Mouse (Mus musculus) MEL (cell line): ENCODE results near the gene Hs3st6. TPM values are rescaled to one million over a fixed set of nuclear protein-coding genes. Genes with fewer than 3 reads are reported as not detected.

Experiments
- DNase-seq: peaks from one replicate; pipeline ENCODE4 v3.0.0; 2011; ENCODE audit warnings: low read depth, low spot score
- H3K27ac ChIP-seq: 2 replicates; pipeline ENCODE4 v1.5.1; 2012; ENCODE audit warnings: low read depth, mild to moderate bottlenecking, control low read depth, low read length, moderate library complexity; ENCODE audit not compliant: control insufficient read depth
- H3K27me3 ChIP-seq, 2 experiments: fragments of 150-350 bp in 1 of 2; sonication (generic) in 1 of 2; 2 replicates each; pipeline ENCODE4 v1.6.1; 2012; ENCODE audit warnings: low read length in 2 of 2, mild to moderate bottlenecking in 2 of 2, improper control_type of control experiment in 1 of 2, moderate library complexity in 1 of 2; ENCODE audit not compliant: insufficient read depth in 2 of 2, control insufficient read depth in 1 of 2
- H3K36me3 ChIP-seq, 2 experiments: 2 replicates each; pipeline ENCODE4 v1.6.1; 2012 to 2014; ENCODE audit warnings: low read length in 2 of 2, improper control_type of control experiment in 1 of 2, inconsistent platforms in 1 of 2, mild to moderate bottlenecking in 1 of 2; ENCODE audit not compliant: insufficient read depth in 2 of 2, control insufficient read depth in 1 of 2
- H3K4me1 ChIP-seq, 2 experiments: fragments of 150-350 bp in 1 of 2; sonication (generic) in 1 of 2; 2 replicates each; pipeline ENCODE4 v1.6.1; 2012; ENCODE audit warnings: low read length in 2 of 2, improper control_type of control experiment in 1 of 2, mild to moderate bottlenecking in 1 of 2; ENCODE audit not compliant: insufficient read depth in 2 of 2, control insufficient read depth in 1 of 2
- H3K4me3 ChIP-seq, 2 experiments: fragments of 150-350 bp in 1 of 2; sonication (generic) in 1 of 2; 2 replicates each; pipeline ENCODE4 v1.5.1; 2012; ENCODE audit warnings: low read depth in 2 of 2, low read length in 2 of 2, mild to moderate bottlenecking in 2 of 2, moderate library complexity in 2 of 2, control low read depth in 1 of 2, improper control_type of control experiment in 1 of 2; ENCODE audit not compliant: control insufficient read depth in 1 of 2, insufficient read depth in 1 of 2
- H3K79me2 ChIP-seq: 2 replicates; pipeline ENCODE4 v1.6.1; 2012; ENCODE audit warnings: mild to moderate bottlenecking, low read length, moderate library complexity; ENCODE audit not compliant: control insufficient read depth, poor library complexity, insufficient read depth
- H3K9ac ChIP-seq: 2 replicates; pipeline ENCODE4 v1.6.1; 2012; ENCODE audit warnings: low read depth, mild to moderate bottlenecking, control low read depth, low read length, moderate library complexity; ENCODE audit not compliant: control insufficient read depth, poor library complexity, severe bottlenecking
- H3K9me3 ChIP-seq: fragments of 150-350 bp; sonication (generic); replicated peaks from 2 replicates; pipeline ENCODE4 v1.6.1; 2012; ENCODE audit warnings: mild to moderate bottlenecking, low read length, improper control_type of control experiment, moderate library complexity; ENCODE audit not compliant: insufficient read depth
- BHLHE40 ChIP-seq: IDR thresholded peaks from 2 replicates; pipeline ENCODE4 v1.6.1; 2012; ENCODE audit warnings: low read depth, mild to moderate bottlenecking, inconsistent platforms, low read length, improper control_type of control experiment, borderline replicate concordance
- E2F4 ChIP-seq: IDR thresholded peaks from 2 replicates; pipeline ENCODE4 v1.6.1; 2011; ENCODE audit warnings: low read depth, low read length, improper control_type of control experiment, borderline replicate concordance
- HCFC1 ChIP-seq: IDR thresholded peaks from 2 replicates; pipeline ENCODE4 v1.6.1; 2012; ENCODE audit warnings: low read depth, mild to moderate bottlenecking, inconsistent platforms, low read length, improper control_type of control experiment, moderate library complexity
- JUND ChIP-seq: IDR thresholded peaks from 2 replicates; pipeline ENCODE4 v1.6.1; 2011; ENCODE audit warnings: low read depth, mild to moderate bottlenecking, improper control_type of control experiment, low read length
- KAT2A ChIP-seq: conservative IDR thresholded peaks from 2 replicates; pipeline ENCODE4 v1.6.1; 2012; ENCODE audit warnings: low read depth, low read length, improper control_type of control experiment, inconsistent platforms
- MAFK ChIP-seq: IDR thresholded peaks from 2 replicates; pipeline ENCODE4 v1.6.1; 2011; ENCODE audit warnings: low read depth, mild to moderate bottlenecking, low read length, improper control_type of control experiment, borderline replicate concordance
- MAZ ChIP-seq: IDR thresholded peaks from 2 replicates; pipeline ENCODE4 v1.6.1; 2012; ENCODE audit warnings: low read depth, mild to moderate bottlenecking, inconsistent platforms, low read length, improper control_type of control experiment
- MXI1 ChIP-seq: IDR thresholded peaks from 2 replicates; pipeline ENCODE4 v1.6.1; 2011; ENCODE audit warnings: mild to moderate bottlenecking, low read depth, low read length, improper control_type of control experiment
- MYC ChIP-seq: IDR thresholded peaks from 2 replicates; pipeline ENCODE4 v1.6.1; 2011; ENCODE audit warnings: low read depth, mild to moderate bottlenecking, low read length, improper control_type of control experiment, moderate library complexity
- NRF1 ChIP-seq: IDR thresholded peaks from 2 replicates; pipeline ENCODE4 v1.6.1; 2014; ENCODE audit warnings: low read depth, mild to moderate bottlenecking, inconsistent platforms, low read length, improper control_type of control experiment, moderate library complexity; ENCODE audit not compliant: poor library complexity, insufficient read depth, severe bottlenecking
- POLR2AphosphoS2 ChIP-seq: IDR thresholded peaks from 2 replicates; pipeline ENCODE4 v1.6.1; 2011; ENCODE audit warnings: low read length, improper control_type of control experiment
- RAD21 ChIP-seq: IDR thresholded peaks from 2 replicates; pipeline ENCODE4 v1.6.1; 2011; ENCODE audit warnings: mild to moderate bottlenecking, low read depth, low read length, improper control_type of control experiment
- RCOR1 ChIP-seq: IDR thresholded peaks from 2 replicates; pipeline ENCODE4 v1.6.1; 2012; ENCODE audit warnings: low read depth, mild to moderate bottlenecking, inconsistent platforms, low read length, improper control_type of control experiment
- SIN3A ChIP-seq: IDR thresholded peaks from 2 replicates; pipeline ENCODE4 v1.6.1; 2012; ENCODE audit warnings: low read length, improper control_type of control experiment, inconsistent platforms
- SMC3 ChIP-seq: IDR thresholded peaks from 2 replicates; pipeline ENCODE4 v1.6.1; 2011; ENCODE audit warnings: low read depth, low read length, improper control_type of control experiment
- TCF12 ChIP-seq: IDR thresholded peaks from 2 replicates; pipeline ENCODE4 v1.6.1; 2014; ENCODE audit warnings: low read depth, mild to moderate bottlenecking, inconsistent platforms, low read length, improper control_type of control experiment, moderate library complexity
- USF2 ChIP-seq, 2 experiments: IDR thresholded peaks; 2 replicates each; pipeline ENCODE4 v1.6.1; 2011 to 2012; ENCODE audit warnings: improper control_type of control experiment in 2 of 2, low read length in 2 of 2, borderline replicate concordance in 1 of 2, inconsistent platforms in 1 of 2, low read depth in 1 of 2, mild to moderate bottlenecking in 1 of 2; ENCODE audit not compliant: insufficient read depth in 1 of 2
- ZKSCAN1 ChIP-seq: IDR thresholded peaks from 2 replicates; pipeline ENCODE4 v1.6.1; 2012; ENCODE audit warnings: low read depth, mild to moderate bottlenecking, inconsistent platforms, low read length, improper control_type of control experiment, moderate library complexity
- polyA plus RNA-seq, 2 experiments: library from polyadenylated mRNA; stranded (reverse) in 1 of 2; unstranded in 1 of 2; fragments of >175 nt in 1 of 2; fragments of >200 nt in 1 of 2; gene quantifications; 2 replicates each; pipeline versions ENCODE4 v1.2.1 to v1.2.4; 2012; ENCODE audit warnings: low replicate concordance in 2 of 2, low read depth in 1 of 2; ENCODE audit not compliant: insufficient read length in 2 of 2, insufficient read depth in 1 of 2, missing spikeins in 1 of 2
- total RNA-seq: library from RNA; depleted of rRNA; stranded (reverse); fragments of 300-350 nt; gene quantifications from 2 replicates; pipeline ENCODE4 v1.2.3, GENCODE M21; 2012

Gene Hs3st6
- total and polyA plus RNA-seq, 3 experiments, result not detected

GRCm38 (mm10) chr17:24727618-24728017 is 25.2 kb upstream of the Hs3st6 start, which contains the start of gene Rpl3l:
Rpl3l (plus strand) TSS chr17:24727820.
- no peaks in the 10 kb centered on the region for H3K27me3 ChIP-seq
- H3K9ac ChIP-seq, result no peak within 1 kb of the TSS
- TF ChIP-seq MAFK (no peak), MYC (no peak), RCOR1 (no peak), SMC3 (no peak), BHLHE40 (no peak), USF2 (IDR thresholded peaks at IDR 0.05; ENCODE audit: borderline replicate concordance in 1 of 2, insufficient read depth in 1 of 2, low read depth in 1 of 2, low read length in 2 of 2) (no peak), MAZ (no peak), SIN3A (no peak), HCFC1 (no peak), MXI1 (no peak), POLR2AphosphoS2 (no peak), NRF1 (no peak)
- H3K79me2 ChIP-seq, result peaks cover 12% of the 10 kb centered on the region
- H3K4me3 ChIP-seq, result no peak within 1 kb of the TSS
- H3K9me3 ChIP-seq, result no peaks in the 10 kb centered on the region
- no peak within 1 kb of the TSS for H3K27ac ChIP-seq
- H3K4me1 ChIP-seq, result peaks cover 0 to 12% of the 10 kb centered on the region in 2 experiments; a peak in 3 of 4 replicates
- H3K36me3 ChIP-seq, result peaks cover 0 to 5% of the 10 kb centered on the region in 2 experiments; a peak in 1 of 4 replicates
- no peak for DNase-seq

- H3K79me2 ChIP-seq, result peaks cover 10% of the 10 kb centered on the region
- H3K9me3 ChIP-seq, result no peaks in the 10 kb centered on the region
- H3K27me3 ChIP-seq, result no peaks in the 10 kb centered on the region
- peaks cover 0 to 12% of the 10 kb centered on the region in 2 experiments; a peak in 3 of 4 replicates for H3K4me1 ChIP-seq
- DNase-seq, result no peak
- no peak overlapping the region for H3K27ac ChIP-seq
- H3K4me3 ChIP-seq, result no peak overlapping the region
- H3K36me3 ChIP-seq, result peaks cover 0 to 5% of the 10 kb centered on the region in 2 experiments; a peak in 1 of 4 replicates
- no peak overlapping the region for H3K9ac ChIP-seq
- TF ChIP-seq RCOR1 (no peak), ZKSCAN1 (no peak), POLR2AphosphoS2 (no peak), RAD21 (no peak), TCF12 (no peak), SMC3 (no peak), KAT2A (no peak), MAZ (no peak), E2F4 (no peak), JUND (no peak)
- TF ChIP-seq, all 39 proteins: peak for 0
These were observed 24.6 kb upstream of the Hs3st6 start for GRCm38 (mm10) chr17:24728184-24728583.
